Mouse (Mus musculus) gonadal fat pad, adult 2 months (tissue): ENCODE results near the gene Gm20388. TPM values are rescaled to one million over a fixed set of nuclear protein-coding genes. Genes with fewer than 3 reads are reported as not detected.

ENCODE experiments used
- DNase-seq: peaks from one replicate; pipeline ENCODE4 v3.0.0-alpha.2; 2012; ENCODE audit warnings: low read depth
- polyA plus RNA-seq: library from polyadenylated mRNA; depleted of rRNA; stranded (reverse); fragments of >200 nt; gene quantifications from 2 replicates; pipeline ENCODE4 v1.2.3, GENCODE M21; 2012

Gene Gm20388
- polyA plus RNA-seq, 1 experiment, result 119 TPM

DNA sequence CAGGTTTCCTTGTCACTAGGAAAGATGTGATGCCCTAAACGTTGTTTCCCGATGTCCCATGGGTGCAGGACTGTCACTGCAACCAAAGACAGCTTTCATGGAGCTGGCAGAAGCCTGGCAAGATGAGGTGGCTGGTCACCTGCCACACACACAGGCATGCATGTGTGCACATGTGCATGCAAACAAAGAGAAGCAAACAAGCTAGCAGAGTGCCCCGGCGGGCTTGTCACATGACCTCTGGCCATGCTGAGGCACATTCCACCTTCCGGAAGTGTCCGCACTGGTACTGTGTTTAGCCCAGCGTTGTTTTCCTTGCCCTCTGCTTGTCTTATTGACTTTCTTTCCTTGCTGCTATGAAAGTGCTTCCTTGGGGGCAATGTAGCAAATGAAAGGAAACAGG, 4417.6 kb downstream of the Gm20388 start:
- no peak for DNase-seq

DNA sequence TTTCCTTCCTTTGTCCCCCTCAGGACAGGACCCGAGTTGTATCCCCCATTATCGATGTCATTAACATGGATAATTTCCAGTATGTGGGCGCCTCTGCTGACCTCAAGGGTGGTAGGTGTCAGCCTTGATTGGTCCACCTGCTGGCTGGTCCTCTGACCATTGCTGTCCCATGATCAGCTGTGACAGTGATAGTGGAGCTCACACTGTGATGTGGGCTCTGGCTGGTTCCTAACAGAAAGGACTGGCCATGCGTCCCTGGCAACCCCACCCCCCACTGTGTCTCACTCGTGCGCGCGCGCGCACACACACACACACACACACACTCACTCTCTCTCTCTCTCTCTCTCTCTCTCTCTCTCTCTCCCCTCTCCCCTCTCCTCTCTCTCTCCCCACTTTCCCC, 4419.0 kb downstream of the Gm20388 start:
- no peak for DNase-seq

DNA sequence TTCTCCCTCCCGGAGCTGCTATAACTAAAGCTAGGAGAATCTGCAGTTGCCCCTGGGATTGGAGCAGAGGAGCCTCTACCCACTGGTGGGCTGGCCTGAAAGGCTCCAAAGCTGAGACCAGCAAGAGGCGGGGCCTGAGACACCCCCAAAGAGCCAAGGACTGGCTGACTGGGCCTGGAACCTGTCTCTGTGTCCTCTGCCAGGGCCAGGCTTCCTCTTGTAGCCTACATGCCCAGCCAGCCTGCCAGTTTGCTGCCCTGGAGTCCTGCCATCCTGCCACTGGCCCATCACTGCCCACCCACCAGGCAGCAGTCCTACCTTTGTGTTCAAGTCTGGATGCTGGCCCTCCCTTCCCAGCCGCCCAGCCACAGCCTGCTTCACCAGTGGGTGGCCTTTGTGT, 4419.8 kb downstream of the Gm20388 start:
- DNase-seq, result no peak

DNA sequence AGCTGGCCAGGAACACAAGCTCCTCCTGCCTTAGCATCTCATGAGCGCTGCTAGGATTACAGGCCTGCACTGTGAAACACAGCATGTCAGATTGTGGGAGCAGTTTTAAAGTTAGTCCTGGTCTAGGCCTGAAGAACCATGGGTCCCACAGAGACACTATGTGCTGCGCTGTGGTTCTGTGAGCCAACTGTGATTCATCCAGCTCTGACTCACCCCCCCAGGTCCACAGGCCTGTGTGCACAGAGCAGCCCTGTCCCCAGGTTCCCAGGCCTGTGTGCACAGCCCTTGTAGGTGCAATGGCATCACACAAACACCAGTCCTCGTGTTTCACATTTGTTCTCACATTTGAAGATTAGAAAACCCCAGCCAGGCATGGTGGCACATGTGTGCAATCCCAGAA, 4420.5 kb downstream of the Gm20388 start:
- no peak for DNase-seq

DNA sequence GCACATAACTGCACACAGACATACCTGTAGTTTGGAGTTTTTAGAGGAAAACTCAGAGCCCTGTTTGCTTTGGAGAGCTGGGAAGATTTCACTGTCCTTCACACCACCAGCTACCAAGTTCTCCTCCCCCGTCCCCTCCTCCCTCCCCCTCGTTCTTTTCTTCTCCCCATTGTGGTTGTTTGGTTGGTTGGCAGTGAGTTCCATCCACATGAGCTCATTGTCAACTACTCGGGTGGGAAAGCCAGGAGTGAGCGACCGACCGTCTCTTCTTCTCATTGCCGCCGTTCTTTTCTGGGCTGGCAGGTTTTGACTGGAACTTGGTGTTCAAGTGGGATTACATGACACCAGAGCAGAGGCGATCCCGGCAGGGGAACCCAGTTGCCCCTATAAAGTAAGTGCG, 4421.1 kb downstream of the Gm20388 start:
- no peak for DNase-seq

DNA sequence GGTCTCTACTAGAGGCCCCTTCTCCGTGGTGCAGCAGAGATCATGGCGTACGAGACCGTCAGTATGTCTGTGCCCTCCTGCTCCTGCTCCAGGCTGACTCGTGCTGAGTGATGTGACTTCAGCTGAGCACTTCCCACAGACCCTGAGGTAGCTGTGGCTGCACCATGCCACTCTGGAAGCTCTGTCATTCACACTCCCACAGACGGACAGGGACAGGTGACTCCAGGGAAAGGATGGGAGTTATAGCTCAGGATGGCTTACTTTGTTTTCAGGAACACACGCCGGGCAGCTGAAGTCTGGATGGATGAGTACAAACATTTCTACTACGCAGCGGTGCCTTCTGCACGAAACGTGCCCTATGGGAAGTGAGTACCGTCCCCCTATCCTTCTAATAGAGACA, 4425.7 kb downstream of the Gm20388 start:
- DNase-seq, result no peak

DNA sequence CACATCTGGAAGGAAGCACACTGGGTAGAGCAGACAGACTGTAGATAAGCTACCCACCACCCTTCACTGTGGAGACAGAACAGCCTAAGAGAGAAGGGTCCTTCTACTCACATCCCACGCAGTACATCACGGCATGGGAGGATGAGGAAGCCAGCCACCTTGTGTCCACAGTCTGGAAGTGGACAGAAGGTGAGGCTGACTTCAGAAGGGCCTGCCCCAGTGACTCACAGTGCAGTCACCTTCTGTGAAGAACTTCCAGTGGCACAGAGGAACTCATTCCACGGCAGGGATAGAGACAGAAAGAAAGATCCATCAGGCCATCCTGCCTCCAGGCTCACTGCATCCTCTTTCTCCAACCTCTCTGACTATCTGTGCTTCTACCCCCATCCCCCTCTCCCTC, 4429.1 kb downstream of the Gm20388 start:
- no peak for DNase-seq

DNA sequence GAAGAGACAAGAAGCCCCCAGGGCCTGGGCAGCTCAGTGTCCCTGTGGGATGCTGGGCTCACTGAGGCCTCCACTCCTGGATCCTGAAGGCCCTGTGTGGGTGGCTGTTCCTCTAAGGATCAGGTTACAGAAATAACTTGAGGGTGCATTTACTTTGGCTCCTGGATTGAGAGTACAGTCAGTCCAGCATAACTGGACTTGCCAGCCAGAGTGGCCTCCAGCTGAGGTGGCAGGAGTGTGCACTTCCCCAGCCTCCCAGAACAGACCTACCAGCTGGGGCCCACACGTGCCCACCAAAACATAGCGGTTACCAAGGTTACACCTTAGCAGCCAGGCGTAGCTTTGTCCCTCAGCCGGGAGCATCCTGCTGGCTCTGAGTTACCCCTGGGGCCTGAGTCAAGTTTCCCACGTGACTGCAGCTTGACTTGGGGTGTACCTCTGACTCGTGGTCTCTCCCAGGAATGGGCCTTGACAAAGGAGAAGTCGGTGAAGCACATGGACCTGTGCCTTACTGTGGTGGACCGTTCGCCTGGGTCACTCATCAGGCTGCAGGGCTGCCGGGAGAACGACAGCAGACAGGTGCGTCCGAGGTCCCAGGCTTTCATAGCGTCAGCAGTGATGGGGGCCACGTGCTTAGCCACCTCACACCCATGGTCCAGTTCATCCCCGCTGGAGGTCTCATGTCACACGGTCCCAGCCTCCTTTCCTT, 4429.9 kb downstream of the Gm20388 start:
- no peak for DNase-seq

DNA sequence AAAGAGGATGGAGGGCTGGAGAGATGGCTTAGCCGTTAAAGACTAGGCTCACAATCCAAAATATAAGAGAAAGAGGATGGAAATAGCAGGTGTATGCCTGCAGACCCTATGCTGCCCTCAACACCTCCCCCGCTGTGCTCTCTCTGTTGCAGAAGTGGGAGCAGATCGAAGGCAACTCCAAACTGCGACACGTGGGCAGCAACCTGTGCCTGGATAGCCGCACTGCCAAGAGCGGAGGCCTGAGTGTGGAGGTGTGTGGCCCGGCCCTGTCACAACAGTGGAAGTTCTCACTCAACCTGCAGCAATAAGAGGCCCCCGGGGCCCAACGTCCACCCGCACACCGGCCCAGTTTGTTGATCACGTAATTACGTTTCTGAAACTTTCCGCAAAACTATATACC, 4432.5 kb downstream of the Gm20388 start:
- DNase-seq, result no peak

DNA sequence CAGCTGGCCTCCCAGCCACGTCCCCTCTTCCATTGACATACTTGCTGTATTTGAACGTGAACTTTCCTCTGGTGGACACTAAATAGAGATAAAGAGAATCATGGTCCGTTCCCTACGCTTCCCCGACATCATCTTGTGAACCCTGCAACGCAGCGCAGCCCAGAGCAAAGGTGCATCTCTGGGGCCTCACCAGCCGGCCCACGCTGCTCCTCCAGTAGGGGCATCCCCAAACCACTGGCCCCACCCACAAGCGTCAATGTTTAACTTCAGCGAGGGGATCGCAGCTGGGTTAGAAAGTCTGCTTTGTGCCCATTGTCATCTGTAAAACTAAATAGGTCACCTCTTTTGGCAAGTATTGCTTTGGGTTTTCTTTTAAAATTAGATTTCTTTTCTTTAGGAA, 4433.4 kb downstream of the Gm20388 start:
- DNase-seq, result no peak

DNA sequence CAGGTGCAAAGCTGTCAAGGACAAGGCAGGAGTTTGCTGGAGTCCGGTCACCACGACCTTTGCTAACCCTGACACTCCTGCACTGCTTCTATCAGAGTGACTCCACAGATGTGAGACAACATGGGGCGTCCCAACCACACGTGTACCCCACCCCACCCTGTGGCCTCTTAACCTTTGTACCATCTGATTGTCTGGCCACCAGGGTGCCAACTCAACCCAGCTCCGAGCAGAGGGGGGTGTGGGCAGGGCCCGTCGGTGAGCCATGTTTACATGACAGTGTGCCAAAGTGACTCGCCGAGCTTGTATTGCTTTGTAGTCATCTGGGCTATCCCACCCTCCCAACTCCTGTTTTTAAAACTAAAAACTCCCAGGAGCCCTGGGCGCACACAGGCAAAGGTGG, 4434.5 kb downstream of the Gm20388 start:
- no peak for DNase-seq

DNA sequence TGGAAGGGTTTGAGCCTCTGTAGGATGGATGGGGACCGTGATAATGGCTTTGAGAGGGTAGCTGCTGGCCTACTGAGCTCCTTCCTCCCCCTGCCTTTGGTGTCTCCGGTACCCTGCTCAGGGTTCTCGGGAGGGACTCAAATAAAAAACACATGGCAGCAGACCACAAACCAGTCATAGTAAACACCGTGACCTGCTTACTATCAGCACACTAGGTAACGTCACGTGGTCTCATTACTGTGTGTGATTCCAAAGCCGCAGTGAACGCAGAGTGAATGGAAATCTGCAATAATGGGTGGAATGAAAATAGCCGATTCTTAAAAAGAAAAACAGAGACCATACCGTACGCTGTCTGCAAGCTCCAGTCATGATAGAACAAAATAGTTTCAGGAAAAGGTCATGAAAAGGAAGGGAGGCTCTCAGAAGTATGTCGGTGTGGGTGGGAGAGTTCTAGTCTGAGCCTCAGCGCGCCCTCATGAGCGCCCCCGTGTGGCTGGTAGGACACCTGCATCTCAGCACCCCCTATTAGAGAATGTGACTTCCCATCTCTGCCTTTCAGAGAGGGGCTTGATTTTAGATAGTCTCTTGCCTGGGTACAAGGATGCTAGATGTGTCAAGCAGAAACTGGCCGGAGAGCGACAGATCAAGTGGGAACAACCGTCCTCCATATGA, 4436.3 kb downstream of the Gm20388 start:
- DNase-seq, result no peak

DNA sequence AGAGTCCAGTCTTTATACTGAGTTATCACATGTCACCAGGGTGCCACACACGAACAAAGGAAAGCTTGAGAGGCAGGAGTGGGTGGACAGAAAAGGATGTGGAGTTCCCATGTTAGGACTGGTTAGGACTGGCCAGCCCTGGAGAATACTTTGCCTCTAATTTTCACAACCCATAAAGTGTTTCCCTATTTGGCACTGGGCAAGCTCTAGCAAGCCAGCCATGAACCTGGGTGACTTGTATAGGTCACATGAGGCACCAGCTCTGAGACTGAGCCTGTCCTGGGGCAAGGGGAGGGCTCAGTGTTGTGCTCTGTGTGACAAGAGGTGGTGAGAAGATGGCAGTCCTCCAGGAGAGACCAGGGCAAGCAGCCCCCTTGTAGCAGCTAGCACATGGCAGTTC, 4437.4 kb downstream of the Gm20388 start:
- DNase-seq, result no peak

DNA sequence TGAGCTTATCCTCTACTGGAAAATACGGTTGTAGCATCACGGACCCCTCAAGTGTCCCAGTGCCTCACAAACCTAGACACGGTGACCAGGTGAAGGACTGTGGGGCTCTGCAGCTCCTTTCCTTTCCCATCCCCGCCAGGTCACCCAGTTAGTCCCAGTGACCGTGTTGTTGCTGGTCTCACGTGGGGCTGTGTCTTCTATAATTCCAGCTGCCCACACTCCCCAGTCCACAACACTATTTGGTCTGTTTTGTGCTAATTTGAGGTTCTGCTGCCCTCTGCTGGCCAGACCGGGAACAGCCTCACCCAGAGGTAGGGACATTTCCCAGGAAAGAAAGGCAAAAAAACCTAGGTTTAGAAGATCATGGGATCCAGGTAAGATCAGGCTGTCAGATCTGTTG, 4439.0 kb downstream of the Gm20388 start:
- DNase-seq, result no peak

DNA sequence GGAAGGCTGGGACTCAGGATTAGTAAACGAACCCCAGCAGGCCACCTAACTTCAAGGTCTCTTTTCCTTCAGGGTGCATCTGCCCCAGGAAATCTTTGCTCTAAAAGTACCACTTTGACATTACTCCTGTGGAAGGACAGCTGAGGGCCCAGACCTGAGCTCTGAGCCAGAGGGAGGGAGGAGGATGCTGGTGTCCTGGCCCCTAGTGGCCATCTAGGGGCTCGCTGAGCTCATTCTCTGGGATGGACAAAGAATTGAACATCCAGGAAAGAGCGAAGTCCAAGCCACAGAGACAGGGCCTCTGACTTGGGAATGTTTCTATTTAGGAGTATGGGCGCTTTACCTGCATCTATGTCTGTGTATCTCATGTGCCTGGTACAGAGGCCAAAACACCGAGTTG, 4441.0 kb downstream of the Gm20388 start:
- DNase-seq, result no peak

DNA sequence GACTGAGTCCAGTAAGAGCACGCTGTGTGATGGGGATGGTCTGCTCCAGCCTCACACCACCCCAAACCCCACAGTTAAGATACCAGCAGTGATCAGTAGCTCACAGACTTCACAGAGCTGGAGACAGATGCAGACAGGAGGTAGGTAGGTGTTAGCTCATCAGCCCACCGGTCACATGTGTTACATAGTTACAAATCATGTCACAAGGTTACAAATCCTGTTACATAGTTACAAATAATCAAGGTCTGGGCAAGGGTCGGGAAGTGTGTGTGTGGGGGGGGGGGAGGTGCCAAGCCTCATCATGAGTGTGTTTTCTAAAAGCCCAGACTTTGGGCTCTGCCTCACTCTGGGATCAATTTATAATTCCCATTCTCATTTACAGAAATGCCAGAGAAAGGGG, 4450.3 kb downstream of the Gm20388 start:
- DNase-seq, result no peak

DNA sequence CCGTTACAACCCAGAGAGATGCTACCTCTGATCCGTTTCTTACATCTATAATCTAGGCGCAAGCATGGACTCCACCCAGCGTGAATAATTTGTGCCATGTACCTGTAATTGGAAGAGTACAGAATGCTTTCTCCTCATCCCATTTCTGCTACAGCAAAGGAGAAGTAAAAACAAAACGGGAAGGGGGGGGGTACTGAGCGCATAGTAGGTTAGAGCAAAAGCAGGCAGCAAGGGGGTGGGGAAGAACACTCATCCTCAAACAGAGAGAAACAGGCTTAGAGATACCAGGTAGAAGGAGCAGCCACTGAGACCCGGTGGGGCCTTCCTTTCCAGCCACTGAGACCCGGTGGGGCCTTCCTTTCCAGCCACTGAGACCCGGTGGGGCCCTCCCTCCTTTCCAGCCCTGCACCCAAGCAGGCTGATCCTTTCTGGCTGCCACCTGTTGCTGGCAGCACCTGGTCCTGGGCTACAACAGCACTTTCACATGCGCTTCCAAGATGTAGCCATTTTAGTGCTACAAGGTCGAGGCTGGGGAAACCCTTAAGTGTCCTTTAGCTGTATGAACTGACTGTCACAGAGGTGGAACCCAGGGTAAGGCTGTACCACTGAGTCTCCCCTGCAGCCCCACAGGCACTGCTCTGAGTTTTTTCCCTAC, 4451.3 kb downstream of the Gm20388 start:
- no peak for DNase-seq

DNA sequence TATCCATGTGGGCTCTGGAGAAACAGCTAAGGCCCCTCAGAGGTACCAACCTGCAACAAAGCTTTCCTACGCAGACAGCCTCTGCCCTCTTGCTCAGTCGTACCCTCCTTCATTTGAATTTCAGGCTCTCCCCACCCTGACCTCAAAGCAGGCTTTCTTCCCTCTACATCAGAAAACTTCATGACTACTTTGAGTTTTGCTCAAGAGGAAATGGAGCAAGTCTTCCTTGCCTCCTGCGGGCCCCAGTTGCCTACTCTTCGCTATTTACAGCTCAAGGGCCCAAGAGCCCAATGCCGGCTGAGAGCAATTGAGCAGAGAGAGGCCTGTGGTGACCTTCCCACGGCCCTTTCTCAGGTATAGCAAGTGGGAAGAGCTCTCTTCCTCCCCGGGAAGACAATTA, 4451.9 kb downstream of the Gm20388 start:
- no peak for DNase-seq

DNA sequence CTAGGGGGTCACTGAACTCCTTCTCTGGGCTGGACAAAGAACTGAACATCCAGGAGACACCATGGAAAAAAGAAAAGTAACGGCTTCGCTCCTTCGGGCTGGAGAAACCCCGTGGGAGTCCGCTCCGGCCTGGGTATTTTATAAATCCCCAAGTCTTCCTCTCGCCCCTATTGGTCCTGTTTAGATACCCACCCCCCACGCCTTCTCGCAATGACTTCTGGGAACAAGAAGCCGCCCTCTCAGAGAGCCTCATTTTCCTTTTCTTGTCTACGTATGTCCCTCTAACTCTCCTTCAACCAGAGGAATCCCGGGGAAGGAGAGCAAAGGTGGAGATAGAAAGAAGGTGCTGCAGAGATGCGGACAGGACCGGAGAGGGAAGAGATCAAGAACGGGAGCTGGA, 4452.7 kb downstream of the Gm20388 start:
- DNase-seq, result no peak

DNA sequence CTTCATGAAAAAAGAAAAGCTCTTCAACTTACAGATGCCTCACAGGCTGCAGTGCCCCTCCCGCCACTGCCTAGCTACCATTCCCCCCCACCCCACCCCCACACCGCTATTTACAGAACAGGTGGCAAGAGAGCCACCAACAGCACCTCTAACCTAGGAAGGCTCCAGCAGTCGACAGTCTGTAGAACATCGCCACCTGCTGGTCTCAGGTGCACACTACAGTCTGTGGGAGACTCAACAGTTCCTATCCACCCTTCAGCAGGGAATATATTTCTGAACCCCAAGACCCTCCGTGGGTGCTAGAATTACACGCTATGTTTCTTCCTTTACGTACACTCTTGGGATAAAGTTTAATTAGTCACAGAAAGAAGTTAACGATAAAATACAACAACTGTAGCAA, 4457.6 kb downstream of the Gm20388 start:
- no peak for DNase-seq

DNA sequence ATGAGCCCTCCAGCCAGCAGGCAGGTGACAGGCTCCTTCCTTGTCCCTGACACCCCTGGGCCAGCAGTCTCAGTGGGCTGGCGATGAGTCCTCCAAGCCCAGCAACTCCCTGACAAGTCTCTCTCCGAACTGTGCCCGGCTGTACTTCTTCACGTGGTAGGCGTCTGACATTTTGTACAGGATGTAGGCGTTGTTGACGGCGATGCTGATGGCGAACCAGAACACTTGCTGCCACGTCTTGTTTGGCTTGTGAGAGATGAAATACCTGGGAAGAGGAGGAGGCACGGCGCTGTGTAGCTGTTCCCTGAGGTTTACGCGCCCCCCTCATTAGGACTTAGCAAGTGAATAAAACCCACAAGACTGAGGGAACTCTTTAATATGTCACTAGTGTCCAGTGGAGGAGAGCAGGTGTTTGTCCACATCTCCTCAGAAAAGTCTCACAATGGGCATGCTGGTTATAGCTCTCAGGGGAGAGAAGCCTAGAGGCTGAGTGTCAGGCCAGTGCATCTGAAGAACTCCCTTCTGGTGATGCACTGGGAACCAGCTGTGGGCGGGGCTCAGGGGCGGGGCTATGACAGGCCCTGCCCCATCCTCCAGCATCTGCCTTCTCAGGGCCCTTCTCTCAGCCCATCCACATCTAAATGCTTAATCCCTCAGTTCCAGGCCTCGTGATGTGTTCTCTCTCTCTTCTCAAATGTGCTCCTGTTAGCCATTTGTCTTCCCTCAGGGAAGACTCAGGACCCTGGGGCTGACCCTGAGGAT, 4460.0 kb downstream of the Gm20388 start:
- DNase-seq, result no peak

DNA sequence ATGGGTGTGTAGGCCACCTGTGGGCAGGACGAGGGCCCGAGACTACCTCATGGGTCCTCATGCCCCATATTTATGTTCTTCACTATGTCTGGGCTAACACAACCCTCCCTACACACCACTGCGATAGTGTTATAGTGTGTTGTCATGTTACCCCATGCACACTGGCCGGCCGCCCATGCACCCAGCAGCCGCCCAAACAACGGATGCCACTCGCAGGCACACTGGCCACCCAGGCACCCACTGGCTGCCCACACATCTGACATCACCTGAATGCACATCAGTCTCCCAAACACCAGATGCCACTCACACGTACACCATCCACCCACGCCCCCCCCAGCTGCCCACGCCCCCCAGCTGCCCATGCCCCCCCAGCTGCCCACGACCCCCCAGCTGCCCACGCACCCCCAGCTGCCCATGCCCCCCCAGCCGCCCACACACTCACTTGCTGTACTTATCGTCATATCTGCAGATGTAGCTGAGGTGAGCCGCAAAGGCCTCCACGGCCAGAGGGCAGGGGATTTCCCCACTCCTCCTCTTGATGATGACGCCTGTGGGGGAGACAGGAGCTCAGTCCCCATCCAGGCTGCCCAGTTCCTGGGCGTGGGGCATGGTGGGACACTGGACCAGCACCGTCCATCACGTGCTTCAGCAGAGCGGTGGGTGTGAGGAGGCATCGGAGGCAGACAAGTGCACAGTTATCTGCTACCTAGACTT, 4460.9 kb downstream of the Gm20388 start:
- no peak for DNase-seq
